Mouse (Mus musculus) cerebellum, adult 9-10 months (tissue): ENCODE measurements around the gene Scyl1.

Experiments
- DNase-seq: peaks from one replicate; pipeline ENCODE4 v3.0.0; 2022

Gene Scyl1

DNA sequence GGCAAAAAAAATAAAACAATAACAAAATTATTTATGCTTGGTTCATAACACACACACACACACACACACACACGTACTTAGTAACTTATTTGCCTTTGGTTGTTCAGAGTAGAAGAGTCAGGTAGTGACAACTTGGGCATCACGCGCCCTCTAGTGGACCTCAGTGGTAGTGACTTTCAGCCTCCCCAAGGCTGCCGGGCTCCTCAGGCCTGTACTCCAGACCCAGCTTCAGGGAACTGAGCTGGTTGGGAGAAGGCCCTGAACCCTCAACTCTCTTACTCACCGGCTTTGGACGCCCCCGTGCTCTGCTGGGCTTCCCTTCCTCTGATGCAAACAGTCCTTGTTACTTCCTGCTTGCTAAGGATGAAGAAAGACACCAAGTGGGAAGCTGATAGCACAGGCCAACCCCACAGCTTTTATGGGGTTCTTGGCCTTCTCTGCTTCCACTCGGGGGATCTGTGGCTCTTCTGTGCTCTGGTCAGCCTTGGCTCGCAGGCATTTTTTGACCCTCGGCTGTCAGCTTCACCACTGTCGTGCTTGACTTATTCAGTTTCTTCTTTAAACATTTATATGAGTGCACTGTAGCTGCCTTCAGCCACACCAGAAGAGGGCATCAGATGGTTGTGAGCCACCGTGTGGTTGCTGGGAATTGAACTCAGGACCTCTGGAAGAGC, 15.4 kb upstream of the Scyl1 start:
- DNase-seq = peak; percentile 93

DNA sequence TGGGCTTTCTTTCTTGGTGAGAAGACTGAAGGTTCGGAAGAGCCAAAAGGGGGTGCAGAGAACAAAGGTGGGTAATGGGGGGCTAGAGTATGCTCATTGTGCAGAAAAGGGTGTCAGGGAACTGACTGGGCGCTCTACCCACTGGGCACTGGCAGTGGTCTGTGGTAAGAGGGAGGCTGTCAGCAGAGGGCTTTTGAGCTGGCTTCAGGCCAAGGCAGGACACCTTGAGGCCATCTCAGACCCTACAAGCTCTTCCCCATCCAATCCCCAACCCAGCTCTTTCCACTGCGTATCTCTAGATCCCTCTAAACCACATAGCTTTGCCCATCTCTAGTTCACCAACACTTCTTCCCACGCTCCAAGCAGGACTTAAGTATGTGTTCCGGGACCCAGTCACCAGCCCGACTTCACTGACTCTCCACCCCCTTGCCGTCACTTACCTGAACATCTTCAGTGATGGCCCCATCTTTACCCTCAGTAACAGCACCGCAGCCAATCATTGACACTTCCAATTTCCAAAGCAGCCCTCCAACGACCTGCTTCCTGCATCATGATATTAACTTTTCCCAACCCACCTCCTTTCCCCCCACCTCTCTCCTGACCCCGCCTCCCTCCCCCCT, 13.8 kb upstream of the Scyl1 start:
- DNase-seq = no peak

DNA sequence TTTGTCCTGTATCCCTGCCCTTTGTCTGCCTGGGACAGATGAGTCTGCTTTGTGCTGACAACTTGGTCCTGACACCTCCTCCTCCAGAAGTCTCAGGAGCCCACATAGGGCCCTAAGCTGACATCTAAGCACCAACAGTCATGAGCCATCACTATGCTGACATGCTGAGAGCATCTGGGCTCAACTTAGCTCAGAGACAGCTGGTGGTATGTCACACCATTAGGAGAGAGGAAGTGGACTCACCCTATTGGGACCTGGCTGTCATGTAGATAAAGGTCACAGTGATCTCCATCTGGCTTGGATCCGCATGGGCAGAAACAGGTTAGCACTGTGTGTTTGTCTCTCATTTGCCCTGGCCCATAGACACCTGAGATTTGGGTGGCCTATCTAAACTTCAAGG, 10.9 kb upstream of the Scyl1 start:
- no peak for DNase-seq

DNA sequence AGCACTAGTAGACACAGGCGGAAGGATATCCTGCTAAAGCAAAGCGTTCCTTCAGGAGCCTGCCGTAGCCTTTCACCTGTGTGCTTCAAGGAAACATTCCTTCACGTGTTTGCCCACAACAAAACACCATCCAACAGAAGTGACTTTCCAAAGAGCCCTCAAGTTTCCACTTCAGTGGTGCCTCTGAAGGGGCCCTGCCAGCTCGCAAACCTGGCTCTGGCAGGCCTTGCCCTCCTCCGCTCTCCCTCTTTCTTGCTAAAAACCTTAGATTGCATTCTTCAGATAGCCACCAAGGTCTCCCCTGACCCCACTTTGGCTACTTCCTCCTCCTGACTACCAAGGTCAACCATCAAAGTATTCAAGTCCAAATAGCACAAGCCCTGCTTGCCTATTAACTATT, 10.3 kb upstream of the Scyl1 start:
- DNase-seq = no peak

DNA sequence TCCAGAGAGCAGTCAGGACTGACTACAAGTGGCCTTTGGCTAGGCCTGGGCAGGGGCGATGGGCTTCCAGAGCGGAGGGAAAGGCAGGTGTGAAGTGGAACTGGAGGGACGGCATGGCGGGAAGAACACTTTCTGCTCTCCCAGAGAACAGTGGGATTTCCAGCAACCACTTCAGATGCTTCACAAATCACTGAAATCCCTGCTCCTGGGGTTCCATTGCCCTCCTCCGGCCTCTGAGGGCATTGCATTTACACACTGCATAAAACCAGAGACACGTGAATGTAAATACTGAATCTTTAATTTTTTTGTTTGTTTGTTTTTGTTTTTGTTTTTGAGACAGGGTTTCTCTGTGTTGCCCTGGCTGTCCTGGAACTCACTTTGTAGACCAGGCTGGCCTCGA, 9.0 kb upstream of the Scyl1 start:
- no peak for DNase-seq

DNA sequence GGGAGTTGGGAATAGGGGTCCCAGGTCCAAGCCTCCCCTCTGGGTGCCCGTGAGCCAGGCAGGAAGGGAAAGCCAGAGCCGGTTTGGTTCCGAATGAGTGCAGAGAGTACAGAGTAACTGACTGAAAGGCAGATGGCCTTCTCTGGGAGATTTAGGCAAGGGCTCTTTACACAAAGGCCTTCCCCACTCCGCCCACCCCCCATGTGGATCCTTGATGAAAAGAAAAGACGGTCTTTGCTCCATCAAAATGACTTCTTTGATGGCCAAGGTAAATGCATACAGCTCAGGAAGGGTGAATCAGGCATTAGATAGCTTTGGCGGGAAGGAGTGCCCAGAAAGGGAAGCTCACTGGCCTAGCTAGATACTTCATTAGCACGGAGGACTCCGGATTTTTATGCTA, 7.1 kb upstream of the Scyl1 start:
- DNase-seq = no peak

DNA sequence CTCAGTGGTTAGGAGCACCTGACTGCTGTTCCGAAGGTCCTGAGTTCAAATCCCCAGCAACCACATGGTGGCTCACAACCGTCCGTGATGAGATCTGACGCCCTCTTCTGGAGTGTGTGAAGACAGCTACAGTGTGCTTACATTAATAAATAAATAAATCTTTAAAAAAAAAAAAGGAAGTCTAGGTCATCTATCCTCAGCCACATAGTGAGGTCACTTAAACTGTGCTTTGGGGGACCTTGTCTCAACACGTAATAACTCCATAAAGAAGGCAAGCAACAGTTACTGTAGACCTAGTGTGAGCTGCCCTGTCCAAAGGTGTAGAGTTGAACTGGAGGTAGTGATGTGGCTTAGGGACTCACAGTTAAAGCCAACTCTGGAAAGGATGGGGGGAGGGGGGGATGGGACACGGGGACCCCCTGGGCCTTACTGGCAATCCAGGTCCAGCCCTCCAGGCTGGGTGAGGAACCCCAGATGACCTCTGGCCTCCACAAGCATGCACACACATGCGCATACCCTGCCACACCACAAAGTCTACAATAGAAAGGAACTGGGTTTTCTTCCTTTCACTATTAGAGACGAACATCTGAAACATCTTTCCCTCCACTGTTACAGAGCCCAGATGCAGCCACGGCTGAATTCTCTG, 6.3 kb upstream of the Scyl1 start:
- DNase-seq = no peak

DNA sequence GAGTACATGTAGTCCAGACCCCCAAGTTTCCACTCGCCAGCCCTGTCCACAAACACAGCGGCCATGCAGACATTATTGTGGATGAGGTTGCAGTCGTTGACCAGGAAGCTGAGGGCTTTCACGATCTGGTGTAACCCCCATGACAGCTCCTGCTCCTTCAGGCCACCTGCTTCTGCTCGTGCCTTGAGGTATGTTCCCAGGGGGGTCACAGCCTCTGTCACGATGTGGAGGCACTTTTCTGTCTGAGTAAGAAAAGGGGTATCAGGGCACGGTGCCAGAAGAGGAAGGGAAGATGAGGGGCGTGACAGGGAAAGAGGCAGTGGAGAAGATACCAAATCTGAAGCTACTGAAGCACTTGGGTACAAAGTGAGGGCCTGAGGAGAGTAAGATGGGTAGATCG, 908 bp downstream of the Scyl1 start:
- DNase-seq = peak; percentile 64

DNA sequence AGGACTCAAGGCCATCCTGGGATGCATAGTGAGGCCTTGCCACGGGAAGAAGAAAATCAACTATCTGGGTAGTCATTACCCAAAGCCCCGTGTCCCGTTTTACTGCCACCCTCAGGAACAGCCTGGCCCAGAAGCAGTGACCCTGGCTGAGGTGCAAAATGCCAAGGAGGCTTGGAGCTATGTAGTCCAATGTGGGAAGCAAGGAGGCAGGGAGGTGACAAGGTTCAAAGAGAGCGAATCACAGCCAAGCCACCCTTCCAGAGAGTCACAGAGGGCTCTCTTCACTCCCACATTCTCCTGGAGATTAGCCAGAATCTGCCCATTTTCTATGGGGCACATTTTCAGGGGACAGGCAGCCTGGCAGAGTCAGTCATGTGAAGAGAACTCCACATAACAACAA, 3.9 kb downstream of the Scyl1 start:
- DNase-seq = no peak

DNA sequence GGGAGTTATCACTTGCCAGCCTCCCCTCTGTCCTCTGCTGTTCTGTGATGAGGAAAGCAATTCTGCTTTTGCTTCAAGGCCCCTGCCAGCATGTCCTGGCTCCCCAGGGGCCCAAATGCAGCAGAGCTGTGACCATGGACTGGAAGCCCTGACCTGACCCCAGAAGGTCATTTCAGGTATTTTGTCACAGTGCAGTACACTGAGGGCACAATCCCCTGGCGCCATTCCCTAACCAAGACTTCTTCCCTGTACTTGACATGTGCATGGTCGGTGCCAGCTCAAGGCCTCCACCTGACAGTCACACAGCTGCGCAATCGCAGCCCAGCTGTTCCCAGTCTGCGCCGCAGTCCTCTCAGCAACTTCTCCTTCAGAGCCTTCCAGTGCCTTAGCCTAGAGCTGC, 8.1 kb downstream of the Scyl1 start:
- no peak for DNase-seq

DNA sequence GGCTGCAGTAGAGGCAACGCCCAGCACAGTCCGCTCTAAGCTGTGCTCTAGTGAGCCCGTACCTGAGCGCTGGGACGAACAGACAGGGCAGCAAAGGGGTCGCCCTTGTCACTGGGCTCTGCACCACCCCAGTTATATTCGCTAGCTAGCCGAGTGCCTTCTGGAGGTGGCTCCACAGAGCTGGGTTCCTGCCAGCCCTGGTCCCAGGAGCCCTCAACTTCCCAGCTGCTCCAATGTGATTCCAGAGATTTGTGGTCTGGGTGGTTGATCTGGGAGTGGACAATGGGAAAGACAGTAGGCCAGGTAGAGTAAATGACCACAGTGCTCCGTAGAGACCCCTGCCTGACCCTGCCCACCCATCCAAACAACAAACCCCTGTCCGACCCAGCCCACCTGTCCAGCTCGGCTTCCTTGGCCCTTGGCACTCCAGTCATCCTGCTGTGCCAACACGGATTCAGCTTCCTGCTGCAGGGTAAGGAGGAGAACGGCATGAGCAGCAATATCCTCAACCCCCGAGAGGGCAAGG, 12.3 kb downstream of the Scyl1 start:
- no peak for DNase-seq

DNA sequence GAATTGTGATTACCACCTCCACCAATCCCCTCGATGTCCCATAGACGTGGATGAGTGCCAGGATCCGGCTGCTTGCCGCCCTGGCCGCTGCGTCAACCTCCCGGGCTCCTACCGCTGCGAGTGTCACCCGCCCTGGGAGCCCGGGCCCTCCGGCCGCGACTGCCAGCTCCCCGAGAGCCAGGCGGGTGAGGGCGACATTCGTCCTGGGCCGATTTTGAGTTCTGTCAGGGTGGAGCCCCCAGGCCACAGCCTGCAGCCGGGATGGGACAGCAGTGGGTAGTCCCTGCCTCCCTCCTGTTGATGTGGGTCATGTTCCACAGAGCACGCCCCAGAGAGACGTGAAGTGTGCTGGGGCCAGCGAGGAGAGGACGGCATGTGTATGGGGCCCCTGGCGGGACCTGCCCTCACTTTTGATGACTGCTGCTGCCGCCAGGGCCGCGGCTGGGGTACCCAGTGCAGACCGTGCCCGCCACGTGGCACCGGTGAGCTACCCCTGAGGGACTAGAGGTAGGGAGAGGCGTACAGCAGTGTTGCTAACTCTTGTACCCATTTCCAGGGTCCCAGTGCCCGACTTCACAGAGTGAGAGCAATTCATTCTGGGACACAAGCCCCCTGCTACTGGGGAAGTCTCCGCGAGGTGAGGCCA, 14.1 kb downstream of the Scyl1 start:
- DNase-seq = no peak

DNA sequence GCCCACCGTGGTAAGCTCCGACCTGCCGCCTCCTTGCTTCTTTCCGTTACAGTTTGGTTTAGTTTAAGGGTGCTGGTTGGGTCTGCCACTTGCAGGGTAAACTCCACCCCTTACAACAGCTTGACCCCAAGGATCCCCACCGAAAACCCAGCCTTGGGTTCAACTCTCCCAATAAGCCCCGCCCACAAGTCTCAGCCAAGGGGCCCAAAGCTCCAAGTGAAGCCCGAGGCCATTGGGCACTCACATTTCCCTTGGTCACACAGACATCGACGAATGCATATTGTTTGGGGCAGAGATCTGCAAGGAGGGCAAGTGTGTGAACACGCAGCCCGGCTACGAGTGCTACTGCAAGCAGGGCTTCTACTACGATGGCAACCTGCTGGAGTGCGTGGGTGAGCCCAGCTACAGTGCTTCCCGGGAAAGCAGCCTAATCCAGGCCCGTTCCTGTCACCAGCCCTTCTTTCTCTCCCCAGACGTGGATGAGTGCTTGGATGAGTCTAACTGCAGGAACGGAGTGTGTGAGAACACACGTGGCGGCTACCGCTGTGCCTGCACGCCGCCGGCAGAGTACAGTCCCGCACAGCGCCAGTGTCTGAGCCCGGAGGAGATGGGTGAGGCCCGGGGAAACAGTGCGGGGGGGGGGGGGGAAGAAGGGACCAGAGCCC, 14.8 kb downstream of the Scyl1 start:
- no peak for DNase-seq

DNA sequence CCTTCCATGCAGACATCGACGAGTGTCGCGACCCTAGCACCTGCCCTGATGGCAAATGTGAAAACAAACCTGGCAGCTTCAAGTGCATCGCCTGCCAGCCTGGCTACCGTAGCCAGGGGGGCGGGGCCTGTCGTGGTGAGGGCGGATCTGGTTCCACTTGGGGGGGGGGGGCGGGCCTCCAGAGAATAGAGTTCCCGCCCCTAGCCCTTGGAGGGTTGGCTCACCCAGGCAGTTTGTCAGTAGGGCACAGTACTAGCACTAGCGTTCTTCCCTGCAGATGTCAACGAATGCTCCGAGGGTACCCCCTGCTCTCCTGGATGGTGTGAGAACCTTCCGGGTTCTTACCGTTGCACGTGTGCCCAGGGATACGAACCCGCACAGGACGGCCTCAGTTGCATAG, 19.5 kb downstream of the Scyl1 start:
- no peak for DNase-seq

DNA sequence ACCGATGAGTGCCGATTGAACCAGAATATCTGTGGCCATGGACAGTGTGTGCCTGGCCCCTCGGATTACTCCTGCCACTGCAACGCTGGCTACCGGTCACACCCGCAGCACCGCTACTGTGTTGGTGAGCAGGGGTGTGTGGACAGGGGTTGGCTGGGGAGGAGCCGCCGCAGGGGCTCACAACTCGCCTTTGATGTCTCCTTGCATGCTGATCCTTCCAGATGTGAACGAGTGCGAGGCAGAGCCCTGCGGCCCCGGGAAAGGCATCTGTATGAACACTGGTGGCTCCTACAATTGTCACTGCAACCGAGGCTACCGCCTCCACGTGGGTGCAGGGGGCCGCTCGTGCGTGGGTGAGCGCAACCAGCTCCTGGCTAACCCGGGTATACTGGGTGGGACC, 20.3 kb downstream of the Scyl1 start:
- no peak for DNase-seq

DNA sequence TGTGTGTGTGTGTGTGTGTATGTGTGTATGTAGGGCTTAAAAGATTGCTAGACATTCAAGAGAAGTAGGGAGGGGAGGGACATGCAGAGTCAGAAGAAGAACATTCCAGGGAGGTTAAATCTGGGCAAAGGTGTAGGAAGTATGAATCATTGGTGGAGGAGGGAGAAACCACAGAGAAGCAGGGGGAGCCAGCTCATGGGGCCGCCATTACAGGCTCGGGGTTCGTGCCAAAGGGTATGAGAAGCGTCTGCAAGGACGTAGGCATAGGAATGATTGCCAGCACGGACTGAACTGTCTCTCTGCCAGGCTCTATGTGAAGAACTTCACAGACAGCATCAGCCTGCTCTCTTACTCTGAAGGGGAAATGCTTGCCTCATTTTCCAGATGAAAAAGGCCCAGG, 21.7 kb downstream of the Scyl1 start:
- no peak for DNase-seq

DNA sequence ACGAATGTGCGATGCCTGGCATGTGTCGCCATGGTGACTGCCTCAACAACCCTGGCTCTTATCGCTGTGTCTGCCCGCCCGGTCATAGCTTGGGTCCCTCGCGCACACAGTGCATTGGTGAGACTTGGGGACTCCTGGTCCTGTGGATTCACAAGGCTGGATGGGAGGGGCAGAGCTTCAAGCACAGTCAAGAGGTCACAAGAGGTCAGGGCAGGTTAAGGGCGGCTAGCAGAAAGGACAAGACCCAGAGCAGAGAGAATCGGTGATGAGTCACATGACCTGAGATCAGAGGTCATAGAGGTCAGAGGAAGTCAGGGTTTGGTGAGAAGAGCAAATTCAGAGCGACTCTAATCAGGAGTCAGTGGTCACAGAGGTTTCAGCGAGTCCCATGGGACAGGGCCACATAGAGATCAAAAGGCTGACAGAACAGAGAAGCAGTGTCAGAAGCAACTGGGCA, 24.3 kb downstream of the Scyl1 start:
- no peak for DNase-seq

DNA sequence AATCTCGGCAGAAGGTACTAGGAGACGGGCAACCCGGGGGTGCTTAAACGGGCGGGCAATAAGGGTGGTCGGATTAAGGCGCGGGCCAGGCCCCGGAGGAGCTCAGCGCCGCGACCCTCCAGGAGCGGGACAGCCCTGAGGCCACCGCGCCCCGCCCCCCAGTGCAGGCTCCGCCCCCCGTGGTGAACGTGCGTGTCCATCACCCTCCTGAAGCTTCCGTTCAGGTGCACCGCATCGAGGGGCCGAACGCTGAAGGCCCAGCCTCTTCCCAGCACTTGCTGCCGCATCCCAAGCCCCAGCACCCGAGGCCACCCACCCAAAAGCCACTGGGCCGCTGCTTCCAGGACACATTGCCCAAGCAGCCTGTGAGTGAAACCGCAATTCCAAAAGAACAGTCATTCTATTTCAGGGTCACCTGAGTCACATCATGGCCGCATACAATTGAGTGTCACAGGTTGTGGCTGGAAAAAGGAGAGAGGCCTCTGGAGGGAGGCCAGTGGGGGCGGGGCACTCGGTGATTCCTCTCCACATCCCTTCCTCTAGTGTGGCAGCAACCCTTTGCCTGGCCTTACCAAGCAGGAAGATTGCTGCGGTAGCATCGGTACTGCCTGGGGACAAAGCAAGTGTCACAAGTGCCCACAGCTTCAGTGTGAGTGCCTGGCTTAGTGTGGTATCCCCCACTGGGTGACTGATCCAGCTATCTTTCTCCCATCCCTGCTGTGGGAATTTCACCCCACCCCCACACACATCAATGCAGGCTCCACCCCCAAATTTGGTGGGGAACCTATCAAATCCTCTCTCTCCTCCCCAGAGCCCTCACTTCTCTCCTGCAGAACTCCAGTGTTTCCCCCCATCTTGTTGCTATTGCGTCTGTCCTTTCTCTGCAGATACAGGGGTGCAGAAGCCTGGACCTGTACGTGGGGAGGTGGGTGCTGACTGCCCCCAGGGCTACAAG, 25.2 kb downstream of the Scyl1 start:
- DNase-seq = no peak

DNA sequence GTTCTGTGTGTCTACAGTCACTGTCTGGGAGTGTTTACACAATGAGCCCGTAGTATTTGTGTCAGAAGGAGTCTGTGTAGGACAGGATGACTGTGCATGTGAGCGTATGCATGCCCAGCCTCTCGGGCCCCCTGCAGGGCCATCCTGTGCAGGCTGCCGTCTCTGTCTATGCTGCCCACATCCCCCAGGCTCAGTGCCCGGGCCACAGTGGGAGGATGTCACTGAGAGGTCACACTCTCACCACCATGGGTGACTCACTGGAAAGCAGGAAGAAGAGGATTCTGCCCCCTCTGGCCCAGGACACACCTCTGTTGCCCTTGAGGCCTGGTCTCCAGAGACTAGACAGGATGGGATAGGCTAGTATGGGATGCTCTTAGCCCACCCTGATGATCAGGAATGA, 27.6 kb downstream of the Scyl1 start:
- peak; percentile 70 for DNase-seq

DNA sequence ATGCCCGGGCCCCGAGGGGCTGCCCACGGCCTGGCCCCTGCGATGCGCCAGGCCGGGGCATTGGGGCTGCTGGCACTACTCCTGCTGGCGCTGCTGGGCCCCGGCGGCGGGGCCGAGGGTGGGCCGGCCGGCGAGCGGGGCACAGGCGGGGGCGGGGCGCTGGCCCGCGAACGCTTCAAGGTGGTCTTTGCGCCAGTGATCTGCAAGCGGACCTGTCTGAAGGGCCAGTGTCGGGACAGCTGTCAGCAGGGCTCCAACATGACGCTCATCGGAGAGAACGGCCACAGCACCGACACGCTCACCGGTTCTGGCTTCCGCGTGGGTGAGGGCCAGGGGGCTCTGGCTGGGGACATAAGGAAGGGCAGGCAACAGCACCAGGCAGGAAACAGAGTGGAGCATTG, 29.0 kb downstream of the Scyl1 start:
- no peak for DNase-seq

DNA sequence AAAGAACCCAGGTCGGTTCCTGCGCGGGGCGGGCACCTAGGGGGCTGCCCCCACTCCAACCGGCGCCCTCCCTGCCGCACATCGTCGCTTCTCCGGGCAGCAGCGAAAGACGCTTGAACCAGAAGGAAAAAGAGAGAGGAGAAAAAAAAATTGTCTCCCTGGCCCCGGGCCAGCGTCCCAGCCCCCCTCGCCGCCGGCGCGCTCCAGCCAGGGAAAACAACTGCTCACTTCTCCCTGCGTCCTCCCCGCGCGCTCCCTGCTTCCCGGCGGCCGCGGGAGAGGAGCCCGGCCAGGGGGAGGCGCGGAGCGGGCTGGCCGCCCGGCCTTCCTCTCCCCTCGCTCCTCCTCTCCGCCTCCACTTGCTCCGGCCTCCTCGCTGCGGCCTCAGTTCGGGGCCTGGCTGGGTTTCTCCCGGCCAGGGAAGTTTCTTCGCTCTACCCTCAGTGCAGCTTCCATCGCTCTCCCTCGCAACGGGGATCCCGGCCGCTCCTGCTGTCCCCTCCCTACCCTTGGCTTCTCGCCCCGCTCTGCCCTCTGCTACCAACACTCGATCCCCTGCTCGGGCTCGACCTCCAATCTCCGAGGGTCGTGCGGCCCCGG, 29.5 kb downstream of the Scyl1 start:
- DNase-seq = peak; percentile 83
